Mouse (Mus musculus) adrenal gland (tissue): ENCODE data around the gene Rag2.

Source experiments
- intact Hi-C: fragments of 180-260 bp; cut with DNase I; formaldehyde crosslinking; loops from one replicate; pipeline ENCODE4 v1.15.1; 2025
- long read RNA-seq, 2 experiments: library from polyadenylated mRNA; unstranded; transcript quantifications; one replicate each; pipeline ENCODE4 v2.0.0; 2020; ENCODE audit warnings: borderline replicate concordance in 1 of 2; ENCODE audit not compliant: insufficient replicate concordance in 1 of 2

Rag2 gene
- long read RNA-seq, experiment 1, result 0 reads
- long read RNA-seq, experiment 2, result 0 reads

GRCm38 (mm10) chr2:101624526-101624925 is at the start of gene Rag2:
TSS of gene Rag2 (plus strand) at chr2:101624718.
- intact Hi-C loops, result no loop called here

GRCm38 (mm10) chr2:101577243-101577642 is 47.3 kb upstream of the Rag2 start:
- intact Hi-C loops, result no loop called here

GRCm38 (mm10) chr2:101580027-101580426 is 44.5 kb upstream of the Rag2 start:
- intact Hi-C loops, result no loop called here

- intact Hi-C loops, result no loop called here
Observed at GRCm38 (mm10) chr2:101580428-101580827, 44.1 kb upstream of the Rag2 start.

GRCm38 (mm10) chr2:101580977-101581376 is 43.5 kb upstream of the Rag2 start:
- intact Hi-C loops, result no loop called here

- intact Hi-C loops, result no loop called here
Observed at GRCm38 (mm10) chr2:101581418-101581817, 43.1 kb upstream of the Rag2 start.

GRCm38 (mm10) chr2:101591356-101591755 is 33.2 kb upstream of the Rag2 start:
- intact Hi-C loops, result no loop called here

- intact Hi-C loops, result no loop called here
Observed at GRCm38 (mm10) chr2:101592023-101592841, 32.3 kb upstream of the Rag2 start.

- intact Hi-C loops, result no loop called here
Observed at GRCm38 (mm10) chr2:101592886-101593285, 31.6 kb upstream of the Rag2 start.

- intact Hi-C loops, result no loop called here
Observed at GRCm38 (mm10) chr2:101594681-101595080, 29.8 kb upstream of the Rag2 start.

- intact Hi-C loops, result no loop called here
Observed at GRCm38 (mm10) chr2:101597186-101597585, 27.3 kb upstream of the Rag2 start.

- intact Hi-C loops, result no loop called here
Observed at GRCm38 (mm10) chr2:101598190-101599181, 26.0 kb upstream of the Rag2 start.

- intact Hi-C loops, result no loop called here
Observed at GRCm38 (mm10) chr2:101600703-101601102, 23.8 kb upstream of the Rag2 start.

- intact Hi-C loops, result no loop called here
Observed at GRCm38 (mm10) chr2:101603099-101603498, 21.4 kb upstream of the Rag2 start.

- intact Hi-C loops, result no loop called here
Observed at GRCm38 (mm10) chr2:101608232-101608894, 16.2 kb upstream of the Rag2 start.

- intact Hi-C loops, result no loop called here
Observed at GRCm38 (mm10) chr2:101610861-101611260, 13.7 kb upstream of the Rag2 start.

GRCm38 (mm10) chr2:101615464-101616305 is 8.8 kb upstream of the Rag2 start:
- intact Hi-C loops, result no loop called here

- intact Hi-C loops, result no loop called here
Observed at GRCm38 (mm10) chr2:101618373-101618772, 6.1 kb upstream of the Rag2 start.

GRCm38 (mm10) chr2:101620899-101621298 is 3.6 kb upstream of the Rag2 start:
- intact Hi-C loops, result no loop called here

GRCm38 (mm10) chr2:101621611-101622010 is 2.9 kb upstream of the Rag2 start:
- intact Hi-C loops, result no loop called here
